Mouse (Mus musculus): Measurements from ENCODE around the gene Foxred2.

Foxred2 gene

GRCm38 (mm10) chr15:77914507-77914906 is 42.0 kb downstream of the Foxred2 start:
- peak; percentile 88 for DNase-seq

- no peak for DNase-seq
These were observed 43.5 kb downstream of the Foxred2 start for GRCm38 (mm10) chr15:77913054-77913453.

- peak; percentile 92 for DNase-seq
These were observed 43.9 kb downstream of the Foxred2 start for GRCm38 (mm10) chr15:77912585-77912984.

GRCm38 (mm10) chr15:77912048-77912447 is 44.5 kb downstream of the Foxred2 start:
- peak; percentile 98 for DNase-seq

GRCm38 (mm10) chr15:77911065-77911464 is 45.5 kb downstream of the Foxred2 start:
- DNase-seq = peak; percentile 97

- DNase-seq = no peak
These were observed 48.6 kb downstream of the Foxred2 start for GRCm38 (mm10) chr15:77907646-77908518.

- DNase-seq = peak; percentile 92
These were observed 50.0 kb downstream of the Foxred2 start for GRCm38 (mm10) chr15:77906545-77906944.

- no peak for DNase-seq
These were observed 50.4 kb downstream of the Foxred2 start for GRCm38 (mm10) chr15:77906081-77906480.

- peak; percentile 99 for DNase-seq
These were observed 51.1 kb downstream of the Foxred2 start for GRCm38 (mm10) chr15:77905275-77905970.

GRCm38 (mm10) chr15:77904363-77904892 is 52.1 kb downstream of the Foxred2 start:
- DNase-seq = peak; percentile 90

GRCm38 (mm10) chr15:77903176-77903575 is 53.3 kb downstream of the Foxred2 start:
- peak; percentile 96 for DNase-seq

GRCm38 (mm10) chr15:77894926-77895325 is 61.6 kb downstream of the Foxred2 start:
- no peak for DNase-seq

GRCm38 (mm10) chr15:77893292-77893691 is 63.2 kb downstream of the Foxred2 start:
- no peak for DNase-seq

- no peak for DNase-seq
These were observed 64.1 kb downstream of the Foxred2 start for GRCm38 (mm10) chr15:77892420-77892819.

- DNase-seq = peak; percentile 97
These were observed 64.8 kb downstream of the Foxred2 start for GRCm38 (mm10) chr15:77891766-77892165.

All from heart, adult 11 months (tissue).